Mouse (Mus musculus) MEL-GATA-1-ER (cell line): ENCODE measurements around the gene Krt77.

ENCODE experiments used
- DNase-seq: peaks from one replicate; pipeline ENCODE4 v3.0.0-alpha.2; 2012; ENCODE audit warnings: low read depth; ENCODE audit errors: extremely low read depth

The Krt77 gene

GRCm38 (mm10) chr15:101834784-101835328 is 34.6 kb downstream of the Krt77 start:
- no peak for DNase-seq

DNA sequence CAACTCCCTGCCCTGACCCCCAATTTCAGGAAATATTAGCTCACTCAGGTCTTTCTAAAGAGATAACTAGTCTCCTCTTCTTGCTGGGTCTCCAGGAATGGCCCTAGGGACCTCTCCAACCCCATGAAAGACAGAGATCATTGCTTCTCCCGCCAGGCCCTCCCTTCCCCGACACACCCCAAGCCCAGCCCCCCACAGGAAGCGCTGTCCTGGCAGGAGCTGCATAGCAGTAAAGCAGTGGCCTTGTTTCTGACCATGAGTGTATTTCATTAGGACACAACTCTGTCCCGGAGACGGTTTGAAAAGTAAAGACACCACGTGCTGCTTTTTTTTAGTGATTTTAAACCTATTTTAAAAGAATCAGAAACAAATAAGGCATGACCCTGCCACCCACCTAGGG is 36.4 kb downstream of the Krt77 start:
- DNase-seq, result no peak

- DNase-seq, result no peak
Measured at GRCm38 (mm10) chr15:101829441-101829840, 40.1 kb downstream of the Krt77 start.

DNA sequence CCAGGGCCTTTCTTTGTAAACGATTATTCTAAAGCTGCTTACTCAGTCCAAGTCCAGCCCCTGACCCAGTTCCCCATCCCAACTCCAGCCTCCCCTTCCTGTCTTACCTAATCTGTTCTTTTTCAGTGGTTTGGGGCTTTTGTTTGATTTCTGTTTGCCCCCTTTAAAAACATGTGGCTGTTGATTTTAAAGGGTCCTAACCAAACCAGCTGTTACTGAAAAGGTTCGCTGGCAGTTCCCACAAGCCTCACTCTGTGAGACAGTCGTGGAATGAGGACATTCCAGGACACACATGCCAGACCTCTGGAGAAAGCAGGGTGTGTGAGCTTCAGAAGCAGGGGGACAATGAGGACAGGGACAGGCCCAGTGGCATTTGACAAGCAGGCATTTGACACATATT is 47.7 kb downstream of the Krt77 start:
- no peak for DNase-seq

GRCm38 (mm10) chr15:101817875-101818274 is 51.6 kb downstream of the Krt77 start, which contains the start of gene Krt2:
Gene Krt2 (minus strand): TSS chr15:101818169.
- DNase-seq, result no peak
